ENCODE assay signal across 8 mouse cellular contexts in the genomic region with DNA sequence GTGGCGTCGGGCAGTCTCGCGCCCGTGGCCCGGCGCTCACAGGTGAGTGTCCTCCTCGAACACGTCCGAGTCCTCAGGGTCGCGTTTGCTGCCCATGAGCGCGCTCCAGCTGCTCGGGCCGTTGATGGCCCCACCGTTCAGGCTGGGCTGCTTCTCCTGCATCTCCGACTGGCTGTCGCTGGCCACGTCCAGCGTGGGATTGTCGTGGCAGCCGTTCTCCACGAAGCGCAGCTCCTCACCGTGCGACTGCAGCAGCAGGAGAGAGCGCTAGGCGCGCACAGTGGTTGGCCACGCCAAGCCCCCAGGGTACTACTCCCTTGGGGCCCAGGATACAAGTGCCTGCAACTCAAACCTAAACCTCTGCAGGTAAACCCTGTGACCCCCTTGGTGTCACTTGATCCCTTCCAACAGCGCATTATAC. TPM values are rescaled to one million over a fixed set of nuclear protein-coding genes. Genes with fewer than 3 reads are reported as not detected.
DNase-seq lines count a peak whose midpoint lies in the region; ATAC-seq and TF ChIP-seq lines count a peak whose summit lies in the region.

No protein-coding gene starts in this region.

- ATAC-seq in heart, embryonic 14.5 days (ENCODE audit: insufficient number of reproducible peaks, insufficient read depth, low FRiP score, low read depth): no peak
- no peak for ATAC-seq in hindbrain, embryonic 11.5 days (ENCODE audit: low FRiP score)
- ATAC-seq in liver, embryonic 14.5 days (ENCODE audit: insufficient read depth): no peak
- ATAC-seq in megakaryocyte-erythroid progenitor cell, adult 5-6 weeks (replicated peaks; ENCODE audit: low FRiP score, low TSS enrichment, poor library complexity, severe bottlenecking): no peak

- no peak; the same call in 1 of the 2 replicates for TF ChIP-seq CTCF in liver, embryonic 14.5 days (IDR thresholded peaks at IDR 0.05; ENCODE audit: low read depth)

- peaks cover 25% of the 10 kb centered on the region for H3K36me3 ChIP-seq in heart, embryonic 14.5 days (ENCODE audit: control insufficient read depth, insufficient read depth, low read length)
- no peaks in the 10 kb centered on the region for H3K36me3 ChIP-seq in hindbrain, embryonic 11.5 days (ENCODE audit: control insufficient read depth, insufficient read depth, low read length)
- H3K36me3 ChIP-seq in liver, embryonic 14.5 days (replicated peaks; ENCODE audit: control insufficient read depth, insufficient read depth, low read depth): peaks cover 16% of the 10 kb centered on the region

- peak overlapping the region; percentile 96 for H3K4me2 ChIP-seq in heart, embryonic 14.5 days (ENCODE audit: low read length)
- H3K4me2 ChIP-seq in hindbrain, embryonic 11.5 days (replicated peaks; ENCODE audit: low read depth, low read length): peak overlapping the region; percentile 85
- H3K4me2 ChIP-seq in liver, embryonic 14.5 days (ENCODE audit: low read depth): peak overlapping the region; percentile 85

- no peak for TF ChIP-seq EP300 in liver, embryonic 14.5 days (IDR thresholded peaks at IDR 0.05; ENCODE audit: low read depth)

- H3K4me3 ChIP-seq in heart, embryonic 14.5 days (ENCODE audit: control insufficient read depth in 1 of 2, insufficient read depth in 1 of 2, low read depth in 1 of 2, low read length in 2 of 2): peak overlapping the region; percentile 79 to 84
- H3K4me3 ChIP-seq in hindbrain, embryonic 11.5 days (ENCODE audit: low read depth, low read length): peak overlapping the region; percentile 81
- H3K4me3 ChIP-seq in liver, embryonic 14.5 days (ENCODE audit: insufficient read depth in 1 of 2, low read depth in 2 of 2, low read length in 2 of 2): peak overlapping the region; percentile 83 to 93

- H3K4me1 ChIP-seq in heart, embryonic 14.5 days (ENCODE audit: control insufficient read depth in 2 of 2, insufficient read depth in 2 of 2, low read length in 2 of 2): peaks cover 12 to 19% of the 10 kb centered on the region in 2 experiments
- peaks cover 9% of the 10 kb centered on the region for H3K4me1 ChIP-seq in hindbrain, embryonic 11.5 days (replicated peaks; ENCODE audit: control insufficient read depth, insufficient read depth, low read length)
- peaks cover 8 to 16% of the 10 kb centered on the region in 2 experiments for H3K4me1 ChIP-seq in liver, embryonic 14.5 days (replicated peaks; ENCODE audit: control insufficient read depth in 2 of 2, insufficient read depth in 2 of 2, low read length in 1 of 2)

- intact Hi-C loops in heart, postnatal 10 days (cut with DNase I): no loop called here

- under 1% methylated on average over 32 of the region's 32 CpGs for WGBS in heart, embryonic 14.5 days
- 1% methylated on average over 32 of the region's 32 CpGs for WGBS in hindbrain, embryonic 11.5 days
- 3% methylated on average over 32 of the region's 32 CpGs for WGBS in liver, embryonic 14.5 days (ENCODE audit: insufficient replicate concordance)

- H3K9me3 ChIP-seq in heart, embryonic 14.5 days (ENCODE audit: control insufficient read depth, low read length): no peaks in the 10 kb centered on the region
- no peaks in the 10 kb centered on the region for H3K9me3 ChIP-seq in hindbrain, embryonic 11.5 days (ENCODE audit: control insufficient read depth, low read length)
- no peaks in the 10 kb centered on the region for H3K9me3 ChIP-seq in liver, embryonic 14.5 days (ENCODE audit: control insufficient read depth, low read length)

- no peak for DNase-seq in heart, postnatal 10 days
- DNase-seq in ES-CJ7 (ENCODE audit: low read depth, low spot score): peak; percentile 54
- DNase-seq in cerebellum, adult 9-10 months: peak; percentile 76
- DNase-seq in hindbrain, embryonic 11.5 days (ENCODE audit: low spot score): no peak
- DNase-seq in liver, embryonic 14.5 days (ENCODE audit: low read depth in 3 of 3, low spot score in 3 of 3): no peak
- DNase-seq in right cerebral cortex, postnatal 4 days: peak; percentile 63

- peak overlapping the region; percentile 20 to 88; a peak in 3 of 4 replicates for H3K27ac ChIP-seq in heart, embryonic 14.5 days (replicated peaks in 1 of 2; ENCODE audit: control insufficient read depth in 1 of 2, insufficient read depth in 1 of 2, low read depth in 2 of 2, low read length in 2 of 2)
- peak overlapping the region; percentile 84 for H3K27ac ChIP-seq in hindbrain, embryonic 11.5 days (ENCODE audit: low read depth, low read length)
- H3K27ac ChIP-seq in liver, embryonic 14.5 days: peak overlapping the region; percentile 87

- H3K9ac ChIP-seq in heart, embryonic 14.5 days (ENCODE audit: low read length): peak overlapping the region; percentile 91
- peak overlapping the region; percentile 66 for H3K9ac ChIP-seq in hindbrain, embryonic 11.5 days (ENCODE audit: low read depth, low read length)
- H3K9ac ChIP-seq in liver, embryonic 14.5 days (replicated peaks): peak overlapping the region; percentile 79

- H3K27me3 ChIP-seq in heart, embryonic 14.5 days (ENCODE audit: control insufficient read depth, insufficient read depth, low read length): no peaks in the 10 kb centered on the region
- no peaks in the 10 kb centered on the region for H3K27me3 ChIP-seq in hindbrain, embryonic 11.5 days (ENCODE audit: control insufficient read depth, insufficient read depth, low read length)
- H3K27me3 ChIP-seq in liver, embryonic 14.5 days (ENCODE audit: control insufficient read depth, insufficient read depth, low read length): no peaks in the 10 kb centered on the region

RNA-seq across cellular contexts. Expression of gene Abtb1, which starts 1.0 kb away (rescaled TPM):
- polyA plus RNA-seq in heart, embryonic 14.5 days (2014; fragmentation: Nextera tagmentation; extraction: Ambion mirVana): 20.9 and 22.3 TPM in 2 replicates
- total RNA-seq in heart, postnatal 10 days (2021): 10 to 100 TPM; 18.7 to 21.0 TPM
- polyA plus RNA-seq in hindbrain, embryonic 11.5 days (2014; fragmentation: Nextera tagmentation; extraction: Ambion mirVana): 16.1 and 18.4 TPM in 2 replicates
- 43.1 and 47.5 TPM in 2 replicates for polyA plus RNA-seq in liver, embryonic 14.5 days (2012; rRNA removed)
- polyA plus RNA-seq in liver, embryonic 14.5 days (2014; fragmentation: Nextera tagmentation; extraction: Ambion mirVana): 39.0 and 44.9 TPM in 2 replicates
- total RNA-seq in megakaryocyte-erythroid progenitor cell, adult 5-6 weeks (2014; fragmentation: Nextera tagmentation): 16.9 and 47.2 TPM in 2 replicates
- total RNA-seq in megakaryocyte-erythroid progenitor cell, adult 5-6 weeks (2017): 30.6 and 44.0 TPM in 2 replicates

RNA-seq across cellular contexts. Expression of gene Podxl2, which starts 32.1 kb away (rescaled TPM):
- 49.9 and 51.6 TPM in 2 replicates for polyA plus RNA-seq in heart, embryonic 14.5 days (2014; fragmentation: Nextera tagmentation; extraction: Ambion mirVana)
- 10 to 100 TPM; 49.9 to 54.8 TPM for total RNA-seq in heart, postnatal 10 days (2021)
- 151 and 156 TPM in 2 replicates for polyA plus RNA-seq in hindbrain, embryonic 11.5 days (2014; fragmentation: Nextera tagmentation; extraction: Ambion mirVana)
- polyA plus RNA-seq in liver, embryonic 14.5 days (2012; rRNA removed): 1.9 and 3.1 TPM in 2 replicates
- polyA plus RNA-seq in liver, embryonic 14.5 days (2014; fragmentation: Nextera tagmentation; extraction: Ambion mirVana): 0.59 and 1.2 TPM in 2 replicates
- total RNA-seq in megakaryocyte-erythroid progenitor cell, adult 5-6 weeks (2014; fragmentation: Nextera tagmentation): 6.6 TPM in 1 of 2 replicates, not detected in the other
- not detected in 2 replicates for total RNA-seq in megakaryocyte-erythroid progenitor cell, adult 5-6 weeks (2017)

RNA-seq across cellular contexts. Expression of gene Mcm2, which starts 55.8 kb away (rescaled TPM):
- polyA plus RNA-seq in heart, embryonic 14.5 days (2014; fragmentation: Nextera tagmentation; extraction: Ambion mirVana): 79.2 and 83.9 TPM in 2 replicates
- 10 to 100 TPM; 36.7 to 48.8 TPM for total RNA-seq in heart, postnatal 10 days (2021)
- 146 and 191 TPM in 2 replicates for polyA plus RNA-seq in hindbrain, embryonic 11.5 days (2014; fragmentation: Nextera tagmentation; extraction: Ambion mirVana)
- 99.2 and 113 TPM in 2 replicates for polyA plus RNA-seq in liver, embryonic 14.5 days (2012; rRNA removed)
- polyA plus RNA-seq in liver, embryonic 14.5 days (2014; fragmentation: Nextera tagmentation; extraction: Ambion mirVana): 142 and 167 TPM in 2 replicates
- total RNA-seq in megakaryocyte-erythroid progenitor cell, adult 5-6 weeks (2014; fragmentation: Nextera tagmentation): 175 and 213 TPM in 2 replicates
- 181 and 236 TPM in 2 replicates for total RNA-seq in megakaryocyte-erythroid progenitor cell, adult 5-6 weeks (2017)

RNA-seq across cellular contexts. Expression of gene Tpra1, which starts 59.3 kb away (rescaled TPM):
- polyA plus RNA-seq in heart, embryonic 14.5 days (2014; fragmentation: Nextera tagmentation; extraction: Ambion mirVana): 36.8 and 39.5 TPM in 2 replicates
- 10 to 100 TPM; 31.8 to 34.3 TPM for total RNA-seq in heart, postnatal 10 days (2021)
- polyA plus RNA-seq in hindbrain, embryonic 11.5 days (2014; fragmentation: Nextera tagmentation; extraction: Ambion mirVana): 40.1 and 45.4 TPM in 2 replicates
- polyA plus RNA-seq in liver, embryonic 14.5 days (2012; rRNA removed): 52.2 and 61.5 TPM in 2 replicates
- polyA plus RNA-seq in liver, embryonic 14.5 days (2014; fragmentation: Nextera tagmentation; extraction: Ambion mirVana): 25.6 and 32.9 TPM in 2 replicates
- 31.4 and 39.7 TPM in 2 replicates for total RNA-seq in megakaryocyte-erythroid progenitor cell, adult 5-6 weeks (2014; fragmentation: Nextera tagmentation)
- total RNA-seq in megakaryocyte-erythroid progenitor cell, adult 5-6 weeks (2017): 25.6 and 27.6 TPM in 2 replicates

Comparison
In these comparisons a context has a peak if more than half of its experiments do, and no peak if none do; other contexts are left out.
1. DNase-seq: peak in ES-CJ7 (single experiment), cerebellum, adult 9-10 months (single experiment) and right cerebral cortex, postnatal 4 days (single experiment); none in heart, postnatal 10 days (0 of 2), hindbrain, embryonic 11.5 days (single experiment) and liver, embryonic 14.5 days (0 of 3).
2. RNA of gene Podxl2, which starts 32.1 kb away (polyA plus RNA-seq): 151 to 156 TPM in hindbrain, embryonic 11.5 days and 49.9 to 51.6 TPM in heart, embryonic 14.5 days; 0.59 to 3.1 TPM in liver, embryonic 14.5 days; every median in the first group is over 10 times any median in the second.
3. Peak in every context shown above with its lines, with median percentiles within 50 percentile points of each other: H3K27ac ChIP-seq, H3K4me2 ChIP-seq, H3K4me3 ChIP-seq and H3K9ac ChIP-seq.